Mouse (Mus musculus): ENCODE data around the gene Fsip1.

DNA sequence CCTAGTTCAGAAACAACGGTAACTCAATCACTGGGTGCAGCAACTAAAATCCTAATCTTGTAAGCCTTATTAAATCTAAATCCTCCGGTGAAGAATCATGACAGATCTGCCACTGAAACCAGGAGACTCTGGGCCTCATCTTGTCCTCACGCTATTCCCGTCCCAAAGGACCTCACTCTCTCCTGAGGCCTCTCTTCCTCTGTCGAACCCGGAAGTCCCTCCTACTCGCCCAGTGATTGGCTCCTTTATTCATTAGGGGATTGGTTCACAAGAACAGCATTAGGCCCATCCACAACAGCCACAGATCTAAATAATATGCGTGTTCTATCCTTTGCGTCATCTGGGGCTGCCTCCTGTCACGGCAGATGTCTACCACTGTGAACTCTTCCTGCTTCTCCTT is 14.8 kb upstream of the Fsip1 start:
- no peak for TF ChIP-seq CTCF (IDR thresholded peaks at IDR 0.05; ENCODE audit: low read depth)
- no peak for TF ChIP-seq EP300 (IDR thresholded peaks at IDR 0.05; ENCODE audit: low read depth)

Measured in liver, embryonic 14.5 days (tissue).